Mouse (Mus musculus): Measurements from ENCODE around the gene Limk1. TPM values are rescaled to one million over a fixed set of nuclear protein-coding genes. Genes with fewer than 3 reads are reported as not detected.

The Limk1 gene
- polyA plus RNA-seq, 1 experiment from 2014 or later: 20.3 TPM

GRCm38 (mm10) chr5:134617071-134617470 is 71.3 kb downstream of the Limk1 start:
- Histone ChIP-seq H3K9me3 (no peaks in the 10 kb centered on the region), H3K4me2 (no peak overlapping the region), H3K9ac (no peak overlapping the region), H3K36me3 (peaks cover 64% of the 10 kb centered on the region), H3K27ac (replicated peaks) (no peak overlapping the region), H3K4me1 (replicated peaks) (peaks cover 7% of the 10 kb centered on the region), H3K27me3 (no peaks in the 10 kb centered on the region), H3K4me3 (no peak overlapping the region)
- WGBS: 67% methylated on average over 3 of the region's 3 CpGs
- no peak for ATAC-seq (ENCODE audit: low read depth)

GRCm38 (mm10) chr5:134615780-134616179 is 72.6 kb downstream of the Limk1 start:
- Histone ChIP-seq H3K36me3 (peaks cover 51% of the 10 kb centered on the region), H3K9me3 (no peaks in the 10 kb centered on the region)

GRCm38 (mm10) chr5:134615380-134615779 is 73.0 kb downstream of the Limk1 start:
- ATAC-seq (ENCODE audit: low read depth): no peak
- no peak overlapping the region for H3K27ac ChIP-seq (replicated peaks)
- no peaks in the 10 kb centered on the region for H3K9me3 ChIP-seq
- no peak overlapping the region for H3K9ac ChIP-seq
- 80% methylated on average over 8 of the region's 8 CpGs for WGBS
- H3K36me3 ChIP-seq: peaks cover 47% of the 10 kb centered on the region
- no peak overlapping the region for H3K4me3 ChIP-seq
- peaks cover 7% of the 10 kb centered on the region for H3K4me1 ChIP-seq (replicated peaks)
- H3K4me2 ChIP-seq: no peak overlapping the region
- no peaks in the 10 kb centered on the region for H3K27me3 ChIP-seq

More at GRCm38 (mm10) chr5:134615780-134616179, 72.6 kb downstream of the Limk1 start:
- WGBS: 78% methylated on average over 4 of the region's 4 CpGs
- Histone ChIP-seq H3K27me3 (no peaks in the 10 kb centered on the region), H3K27ac (replicated peaks) (no peak overlapping the region), H3K4me3 (no peak overlapping the region), H3K9ac (no peak overlapping the region), H3K4me2 (no peak overlapping the region), H3K4me1 (replicated peaks) (peaks cover 7% of the 10 kb centered on the region)
- ATAC-seq (ENCODE audit: low read depth): no peak

GRCm38 (mm10) chr5:134614802-134615201 is 73.6 kb downstream of the Limk1 start, which contains the start of gene Lat2:
Gene Lat2, minus strand, starts transcription at chr5:134615025.
- H3K9me3 ChIP-seq: no peaks in the 10 kb centered on the region
- no peak for ATAC-seq (ENCODE audit: low read depth)
- H3K27ac ChIP-seq (replicated peaks): no peak within 1 kb of the TSS
- no peak within 1 kb of the TSS for H3K4me3 ChIP-seq
- H3K9ac ChIP-seq: no peak within 1 kb of the TSS
- H3K4me2 ChIP-seq: no peak within 1 kb of the TSS
- WGBS: 86% methylated on average over 7 of the region's 7 CpGs
- peaks cover 7% of the 10 kb centered on the region for H3K4me1 ChIP-seq (replicated peaks)
- H3K27me3 ChIP-seq: no peaks in the 10 kb centered on the region
- peaks cover 41% of the 10 kb centered on the region for H3K36me3 ChIP-seq

- Histone ChIP-seq H3K9me3 (no peaks in the 10 kb centered on the region), H3K4me2 (no peak overlapping the region), H3K36me3 (peaks cover 36% of the 10 kb centered on the region), H3K9ac (no peak overlapping the region), H3K27ac (replicated peaks) (no peak overlapping the region), H3K4me3 (no peak overlapping the region), H3K4me1 (replicated peaks) (peaks cover 7% of the 10 kb centered on the region), H3K27me3 (no peaks in the 10 kb centered on the region)
- WGBS: 91% methylated on average over 8 of the region's 8 CpGs
- no peak for ATAC-seq (ENCODE audit: low read depth)
These were observed 74.1 kb downstream of the Limk1 start for GRCm38 (mm10) chr5:134614296-134614695.

- peaks cover 7% of the 10 kb centered on the region for H3K4me1 ChIP-seq (replicated peaks)
- 86% methylated on average over 9 of the region's 9 CpGs for WGBS
These were observed 74.7 kb downstream of the Limk1 start for GRCm38 (mm10) chr5:134613727-134614126.

GRCm38 (mm10) chr5:134611810-134612521 is 76.4 kb downstream of the Limk1 start:
- Histone ChIP-seq H3K4me2 (no peak overlapping the region), H3K4me1 (replicated peaks) (peaks cover 7% of the 10 kb centered on the region), H3K36me3 (peaks cover 14% of the 10 kb centered on the region), H3K9ac (no peak overlapping the region), H3K27ac (replicated peaks) (peak overlapping the region; percentile 49; the same call in 1 of the 2 replicates), H3K9me3 (no peaks in the 10 kb centered on the region), H3K27me3 (no peaks in the 10 kb centered on the region), H3K4me3 (no peak overlapping the region)
- ATAC-seq (ENCODE audit: low read depth): peak; percentile 37; the same call in 1 of the 2 replicates
- 54% methylated on average over 8 of the region's 8 CpGs for WGBS

More at GRCm38 (mm10) chr5:134613727-134614126, 74.7 kb downstream of the Limk1 start:
- Histone ChIP-seq H3K9ac (no peak overlapping the region), H3K27me3 (no peaks in the 10 kb centered on the region), H3K4me3 (no peak overlapping the region), H3K27ac (replicated peaks) (no peak overlapping the region), H3K4me2 (no peak overlapping the region), H3K36me3 (peaks cover 31% of the 10 kb centered on the region), H3K9me3 (no peaks in the 10 kb centered on the region)
- ATAC-seq (ENCODE audit: low read depth): no peak

GRCm38 (mm10) chr5:134609916-134610643 is 78.3 kb downstream of the Limk1 start:
- H3K27ac ChIP-seq (replicated peaks): no peak overlapping the region
- no peaks in the 10 kb centered on the region for H3K27me3 ChIP-seq
- H3K4me2 ChIP-seq: no peak overlapping the region
- ATAC-seq (ENCODE audit: low read depth): no peak
- no peak overlapping the region for H3K9ac ChIP-seq
- 91% methylated on average over 11 of the region's 12 CpGs for WGBS
- no peaks in the 10 kb centered on the region for H3K9me3 ChIP-seq
- H3K4me3 ChIP-seq: no peak overlapping the region
- peaks cover 7% of the 10 kb centered on the region for H3K4me1 ChIP-seq (replicated peaks)
- peaks cover 13% of the 10 kb centered on the region for H3K36me3 ChIP-seq

GRCm38 (mm10) chr5:134607121-134607520 is 81.3 kb downstream of the Limk1 start:
- H3K4me2 ChIP-seq: no peak overlapping the region
- 74% methylated on average over 5 of the region's 5 CpGs for WGBS
- no peak overlapping the region for H3K9ac ChIP-seq
- H3K9me3 ChIP-seq: no peaks in the 10 kb centered on the region
- ATAC-seq (ENCODE audit: low read depth): no peak
- H3K36me3 ChIP-seq: peaks cover 17% of the 10 kb centered on the region
- H3K4me1 ChIP-seq (replicated peaks): peaks cover 3% of the 10 kb centered on the region; the same call in 1 of the 2 replicates
- H3K27ac ChIP-seq (replicated peaks): no peak overlapping the region
- no peaks in the 10 kb centered on the region for H3K27me3 ChIP-seq
- H3K4me3 ChIP-seq: no peak overlapping the region

GRCm38 (mm10) chr5:134606314-134606713 is 82.1 kb downstream of the Limk1 start:
- Histone ChIP-seq H3K36me3 (peaks cover 21% of the 10 kb centered on the region), H3K9me3 (no peaks in the 10 kb centered on the region), H3K4me3 (no peak overlapping the region), H3K4me1 (replicated peaks) (no peaks in the 10 kb centered on the region), H3K27me3 (no peaks in the 10 kb centered on the region), H3K4me2 (no peak overlapping the region), H3K9ac (no peak overlapping the region), H3K27ac (replicated peaks) (no peak overlapping the region)
- no peak for ATAC-seq (ENCODE audit: low read depth)

Data from neural tube, embryonic 13.5 days (tissue).